Mouse (Mus musculus): ENCODE data around the gene 1700018F24Rik.
"Not testable (repeated sequence)": the region's sequence is repeated elsewhere in the genome, so short reads cannot be mapped to it uniquely, and the experiment has no call there.

1700018F24Rik gene

DNA sequence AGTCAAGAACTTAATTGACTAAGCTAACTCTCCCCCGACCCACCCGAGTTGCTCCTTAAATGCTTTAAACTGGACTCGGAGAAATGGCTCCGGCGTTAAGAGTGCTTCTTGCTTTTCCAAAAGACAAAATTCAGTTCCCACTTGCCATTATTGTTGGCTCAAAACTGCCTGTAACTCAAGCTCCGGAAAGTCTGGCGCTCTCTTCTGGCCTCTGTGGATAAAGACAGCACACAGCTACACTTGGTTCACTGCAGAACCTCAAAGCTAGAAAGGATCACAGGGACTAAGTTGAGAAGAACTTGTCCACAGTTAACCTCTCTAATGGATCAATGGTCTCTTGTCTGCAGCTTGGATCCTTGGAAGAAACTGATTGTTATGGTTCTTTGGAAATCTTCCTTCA is 15.9 kb downstream of the 1700018F24Rik start:
- Histone ChIP-seq H3K36me3 (ENCODE audit: control insufficient read depth, insufficient read depth, low read length, poor library complexity, severe bottlenecking) (no peaks in the 10 kb centered on the region), H3K27me3 (ENCODE audit: control insufficient read depth, insufficient read depth, low read length, poor library complexity, severe bottlenecking) (no peaks in the 10 kb centered on the region)
- no peak for DNase-seq (ENCODE audit: low read depth, low spot score)

- no peaks in the 10 kb centered on the region for H3K36me3 ChIP-seq (ENCODE audit: control insufficient read depth, insufficient read depth, low read length, poor library complexity, severe bottlenecking)
- DNase-seq (ENCODE audit: low read depth, low spot score): no peak
- H3K27me3 ChIP-seq (ENCODE audit: control insufficient read depth, insufficient read depth, low read length, poor library complexity, severe bottlenecking): no peaks in the 10 kb centered on the region
These were observed 16.7 kb downstream of the 1700018F24Rik start for GRCm38 (mm10) chr5:145059524-145059923.

DNA sequence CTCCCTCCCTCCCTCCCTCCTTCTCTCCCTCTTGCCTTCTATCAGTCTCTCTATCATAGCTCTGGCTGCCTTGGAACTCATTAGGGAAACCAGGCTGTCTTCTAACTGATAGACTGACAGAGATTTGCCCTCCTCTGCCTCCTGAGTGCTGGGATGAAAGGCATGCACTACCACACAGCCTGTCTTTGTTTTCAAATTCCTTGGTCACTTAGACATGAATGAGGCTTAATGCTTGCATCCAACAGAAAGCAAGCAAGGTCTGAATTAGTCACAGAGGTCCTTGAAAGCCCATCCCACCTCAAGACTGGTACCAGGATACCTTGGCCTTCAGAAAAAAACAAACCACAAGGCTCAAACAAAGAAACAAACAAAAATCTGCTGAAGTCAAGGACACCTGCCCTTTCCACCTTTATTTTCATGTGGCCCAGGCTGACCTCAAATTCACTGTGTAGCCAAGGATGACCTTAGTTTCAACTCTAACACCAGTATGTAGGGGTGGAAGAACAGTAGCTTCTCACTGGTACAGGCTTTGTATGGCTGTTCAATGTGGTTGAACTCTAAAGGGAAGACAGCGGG is 22.1 kb downstream of the 1700018F24Rik start:
- DNase-seq (ENCODE audit: low read depth, low spot score): no peak
- no peaks in the 10 kb centered on the region for H3K36me3 ChIP-seq (ENCODE audit: control insufficient read depth, insufficient read depth, low read length, poor library complexity, severe bottlenecking)
- no peaks in the 10 kb centered on the region for H3K27me3 ChIP-seq (ENCODE audit: control insufficient read depth, insufficient read depth, low read length, poor library complexity, severe bottlenecking)

- DNase-seq (ENCODE audit: low read depth, low spot score): no peak
- H3K36me3 ChIP-seq (ENCODE audit: control insufficient read depth, insufficient read depth, low read length, poor library complexity, severe bottlenecking): no peaks in the 10 kb centered on the region
These were observed 26.1 kb downstream of the 1700018F24Rik start for GRCm38 (mm10) chr5:145068863-145069262.

DNA sequence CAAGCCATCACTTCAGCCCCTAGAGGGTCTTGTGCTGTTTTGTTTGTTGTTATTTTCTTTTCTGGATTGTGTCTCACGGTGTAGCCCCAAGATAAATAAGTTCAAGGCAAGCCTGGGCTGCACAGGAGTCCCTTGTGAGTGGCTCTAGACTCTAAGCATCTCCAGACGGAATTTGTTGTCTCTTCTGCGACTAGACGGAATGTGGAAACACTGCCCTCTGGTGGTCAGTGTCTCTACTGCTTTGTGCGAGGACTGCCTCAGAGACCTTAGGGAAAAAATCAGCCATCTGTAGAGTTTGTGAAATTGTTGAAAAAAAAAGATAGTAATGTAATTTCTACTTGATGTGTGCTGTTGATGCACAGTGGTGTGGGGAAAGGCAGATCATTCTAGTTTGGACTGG is 26.9 kb downstream of the 1700018F24Rik start:
- H3K27me3 ChIP-seq (ENCODE audit: control insufficient read depth, insufficient read depth, low read length, poor library complexity, severe bottlenecking): no peaks in the 10 kb centered on the region
- DNase-seq (ENCODE audit: low read depth, low spot score): peak; percentile 82
- H3K36me3 ChIP-seq (ENCODE audit: control insufficient read depth, insufficient read depth, low read length, poor library complexity, severe bottlenecking): no peaks in the 10 kb centered on the region

More at GRCm38 (mm10) chr5:145068863-145069262, 26.1 kb downstream of the 1700018F24Rik start:
- H3K27me3 ChIP-seq (ENCODE audit: control insufficient read depth, insufficient read depth, low read length, poor library complexity, severe bottlenecking): no peaks in the 10 kb centered on the region

DNA sequence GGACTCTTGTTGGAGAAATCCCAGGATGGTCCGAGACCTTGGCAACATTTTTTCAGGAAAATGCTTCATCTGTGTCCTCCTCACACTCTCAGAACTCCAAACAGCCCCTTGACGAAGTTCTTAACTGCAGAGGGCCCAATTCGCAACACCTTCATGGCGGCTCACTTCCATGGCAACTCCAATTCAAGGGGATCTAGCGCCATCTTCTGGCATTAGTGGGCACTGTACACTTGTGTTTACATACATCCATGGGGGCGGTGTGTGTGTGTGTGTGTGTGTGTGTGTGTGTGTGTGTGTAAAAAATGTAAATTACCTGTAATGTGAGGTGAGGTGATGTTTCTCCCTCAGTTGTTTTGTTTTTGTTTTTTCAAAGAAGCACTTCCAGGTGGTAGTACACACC is 28.6 kb downstream of the 1700018F24Rik start:
- H3K27me3 ChIP-seq (ENCODE audit: control insufficient read depth, insufficient read depth, low read length, poor library complexity, severe bottlenecking): no peaks in the 10 kb centered on the region
- no peaks in the 10 kb centered on the region for H3K36me3 ChIP-seq (ENCODE audit: control insufficient read depth, insufficient read depth, low read length, poor library complexity, severe bottlenecking)
- peak; percentile 17 for DNase-seq (ENCODE audit: low read depth, low spot score)

DNA sequence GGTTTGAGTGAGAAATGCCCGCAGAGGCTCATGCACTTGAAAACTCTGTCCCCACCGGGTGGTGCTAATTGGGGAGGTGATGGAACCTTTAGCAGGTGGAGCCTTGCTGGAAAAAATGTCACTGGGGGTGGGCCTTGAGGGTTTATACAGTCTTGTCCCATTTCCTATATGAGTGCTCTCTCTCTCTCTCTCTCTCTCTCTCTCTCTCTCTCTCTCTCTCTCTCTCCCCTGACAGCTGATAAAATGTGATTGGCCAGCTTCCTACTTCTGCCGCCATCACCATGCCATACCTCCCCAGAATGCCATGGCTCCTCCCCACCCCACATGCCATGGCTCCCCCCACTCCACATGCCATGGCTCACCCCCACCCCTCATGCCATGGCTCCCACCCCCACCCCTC is 32.3 kb downstream of the 1700018F24Rik start:
- DNase-seq (ENCODE audit: low read depth, low spot score): no peak
- H3K27me3 ChIP-seq (ENCODE audit: control insufficient read depth, insufficient read depth, low read length, poor library complexity, severe bottlenecking): no peaks in the 10 kb centered on the region
- H3K36me3 ChIP-seq (ENCODE audit: control insufficient read depth, insufficient read depth, low read length, poor library complexity, severe bottlenecking): no peaks in the 10 kb centered on the region

GRCm38 (mm10) chr5:145081866-145082613 is 39.2 kb downstream of the 1700018F24Rik start:
- no peak for DNase-seq (ENCODE audit: low read depth, low spot score)
- peaks cover 2% of the 10 kb centered on the region; the same call in 1 of the 2 replicates for H3K36me3 ChIP-seq (ENCODE audit: control insufficient read depth, insufficient read depth, low read length, poor library complexity, severe bottlenecking)
- H3K27me3 ChIP-seq (ENCODE audit: control insufficient read depth, insufficient read depth, low read length, poor library complexity, severe bottlenecking): no peaks in the 10 kb centered on the region

DNA sequence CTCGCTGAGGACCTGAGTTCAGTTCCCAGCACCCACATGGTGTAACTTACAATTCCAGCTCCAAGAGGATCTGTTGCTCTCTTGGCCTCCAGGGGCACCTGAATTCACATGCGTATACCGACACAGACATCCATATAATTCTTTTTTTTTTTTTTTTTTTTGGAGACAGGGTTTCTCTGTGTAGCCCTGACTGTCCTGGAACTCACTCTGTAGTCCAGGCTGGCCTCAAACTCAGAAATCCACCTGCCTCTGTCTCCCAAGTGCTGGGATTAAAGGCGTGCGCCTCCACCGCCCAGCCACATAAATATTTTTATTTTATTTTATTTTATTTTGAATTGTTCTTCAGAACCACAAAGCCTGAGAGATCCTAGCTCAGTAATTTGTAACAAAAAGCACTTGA is 40.4 kb downstream of the 1700018F24Rik start:
- not testable (repeated sequence) for H3K36me3 ChIP-seq (ENCODE audit: control insufficient read depth, insufficient read depth, low read length, poor library complexity, severe bottlenecking); DNase-seq (ENCODE audit: low read depth, low spot score); H3K27me3 ChIP-seq (ENCODE audit: control insufficient read depth, insufficient read depth, low read length, poor library complexity, severe bottlenecking)

DNA sequence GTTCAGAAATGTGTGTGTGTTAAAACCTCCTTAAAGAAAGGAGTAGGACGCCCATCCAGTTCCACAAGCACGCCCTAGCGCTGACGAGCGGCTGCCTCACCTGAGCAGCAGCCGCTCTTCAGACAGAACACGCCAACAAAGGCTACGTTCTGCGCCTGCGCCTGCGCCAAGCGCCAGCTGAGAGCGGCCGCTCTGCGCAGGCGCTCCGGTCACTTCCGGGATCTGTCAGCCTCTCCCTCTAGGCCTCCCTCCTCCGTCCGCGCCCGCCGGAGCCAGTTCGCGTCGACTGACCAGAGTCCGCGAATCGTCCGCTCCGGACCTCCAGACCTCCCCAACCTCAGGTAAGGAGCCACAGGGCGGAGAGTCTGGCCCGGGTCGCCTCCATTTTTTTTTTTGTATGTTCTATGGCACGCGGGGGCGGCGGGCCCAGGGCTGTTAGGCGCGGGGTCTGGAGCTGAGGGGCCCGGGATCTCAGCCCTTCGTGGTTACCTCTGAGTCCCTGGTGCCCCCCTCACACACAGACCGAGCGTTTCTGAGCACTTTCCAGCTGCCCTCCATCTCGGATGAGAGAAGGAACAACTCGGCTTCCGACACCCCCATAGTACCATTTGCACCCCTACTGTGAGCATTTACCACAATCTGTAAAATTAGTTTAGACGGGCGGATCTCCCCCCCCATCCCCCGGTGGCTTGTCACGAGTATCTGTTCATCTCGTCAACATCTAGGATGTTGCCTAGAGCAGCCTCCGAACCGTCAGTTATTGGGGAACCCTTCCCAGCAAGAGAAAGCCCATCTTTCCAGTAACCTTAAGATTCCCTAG is 41.1 kb downstream of the 1700018F24Rik start, which contains the start of the genes Arpc1a and Kpna7:
Gene Arpc1a, plus strand, starts transcription at position 199 of the 820 bp plus-strand sequence.
Gene Kpna7, minus strand, starts transcription at position 399 of the 820 bp plus-strand sequence.
- Histone ChIP-seq H3K36me3 (ENCODE audit: control insufficient read depth, insufficient read depth, low read length, poor library complexity, severe bottlenecking) (peaks cover 6% of the 10 kb centered on the region; the same call in 1 of the 2 replicates), H3K27me3 (ENCODE audit: control insufficient read depth, insufficient read depth, low read length, poor library complexity, severe bottlenecking) (no peaks in the 10 kb centered on the region)
- DNase-seq (ENCODE audit: low read depth, low spot score): peak; percentile 97

- no peak for DNase-seq (ENCODE audit: low read depth, low spot score)
- Histone ChIP-seq H3K27me3 (ENCODE audit: control insufficient read depth, insufficient read depth, low read length, poor library complexity, severe bottlenecking) (no peaks in the 10 kb centered on the region), H3K36me3 (ENCODE audit: control insufficient read depth, insufficient read depth, low read length, poor library complexity, severe bottlenecking) (peaks cover 6% of the 10 kb centered on the region; the same call in 1 of the 2 replicates)
These were observed 42.0 kb downstream of the 1700018F24Rik start for GRCm38 (mm10) chr5:145084822-145085221.

DNA sequence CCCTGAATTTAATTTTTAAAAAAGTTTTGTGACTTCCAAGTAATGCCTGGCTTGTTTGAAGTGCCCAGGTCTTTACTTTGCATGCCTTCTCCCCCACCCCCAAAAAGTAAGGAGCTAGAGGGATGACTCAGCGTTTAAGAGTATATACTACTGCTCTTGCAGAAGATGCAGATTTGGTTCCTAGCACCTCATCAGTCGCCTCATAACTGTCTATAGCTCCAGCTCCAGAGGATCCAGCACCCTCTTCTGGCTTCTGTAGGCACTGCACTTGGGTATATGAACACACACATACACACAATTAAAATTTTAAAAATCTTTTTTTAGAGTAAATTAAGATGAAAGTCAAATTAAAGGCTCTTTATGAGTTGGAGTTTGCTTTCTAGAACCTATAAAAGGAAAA is 45.4 kb downstream of the 1700018F24Rik start:
- peak; percentile 15 for DNase-seq (ENCODE audit: low read depth, low spot score)
- Histone ChIP-seq H3K36me3 (ENCODE audit: control insufficient read depth, insufficient read depth, low read length, poor library complexity, severe bottlenecking) (peaks cover 10% of the 10 kb centered on the region), H3K27me3 (ENCODE audit: control insufficient read depth, insufficient read depth, low read length, poor library complexity, severe bottlenecking) (no peaks in the 10 kb centered on the region)

DNA sequence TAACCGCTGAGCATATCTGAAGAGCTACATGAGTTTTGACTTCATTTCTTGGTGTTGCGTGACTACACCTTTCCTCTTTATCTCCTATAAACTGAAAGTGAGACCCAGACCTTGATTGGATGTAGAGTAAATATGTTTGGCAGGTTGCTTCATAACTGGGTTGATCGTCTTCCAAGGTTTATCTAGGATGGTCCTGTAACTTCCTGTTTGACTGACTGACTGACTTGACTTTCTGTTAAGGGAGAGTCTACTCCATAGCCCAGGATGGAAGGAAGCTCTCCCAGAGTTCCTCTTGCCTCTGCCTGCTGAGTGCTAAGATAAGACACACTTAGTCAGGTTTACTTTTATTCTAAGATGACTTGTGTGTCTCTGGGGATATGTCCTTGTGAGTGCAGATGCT is 47.1 kb downstream of the 1700018F24Rik start:
- no peaks in the 10 kb centered on the region for H3K27me3 ChIP-seq (ENCODE audit: control insufficient read depth, insufficient read depth, low read length, poor library complexity, severe bottlenecking)
- DNase-seq (ENCODE audit: low read depth, low spot score): no peak
- H3K36me3 ChIP-seq (ENCODE audit: control insufficient read depth, insufficient read depth, low read length, poor library complexity, severe bottlenecking): peaks cover 12% of the 10 kb centered on the region

Data from splenic B cell, adult 2 months (primary cell).